Mouse (Mus musculus): ENCODE data around the gene Nkd2. TPM values are rescaled to one million over a fixed set of nuclear protein-coding genes. Genes with fewer than 3 reads are reported as not detected.

The Nkd2 gene
- polyA plus RNA-seq, 1 experiment from 2014 or later = 7.6 TPM

DNA sequence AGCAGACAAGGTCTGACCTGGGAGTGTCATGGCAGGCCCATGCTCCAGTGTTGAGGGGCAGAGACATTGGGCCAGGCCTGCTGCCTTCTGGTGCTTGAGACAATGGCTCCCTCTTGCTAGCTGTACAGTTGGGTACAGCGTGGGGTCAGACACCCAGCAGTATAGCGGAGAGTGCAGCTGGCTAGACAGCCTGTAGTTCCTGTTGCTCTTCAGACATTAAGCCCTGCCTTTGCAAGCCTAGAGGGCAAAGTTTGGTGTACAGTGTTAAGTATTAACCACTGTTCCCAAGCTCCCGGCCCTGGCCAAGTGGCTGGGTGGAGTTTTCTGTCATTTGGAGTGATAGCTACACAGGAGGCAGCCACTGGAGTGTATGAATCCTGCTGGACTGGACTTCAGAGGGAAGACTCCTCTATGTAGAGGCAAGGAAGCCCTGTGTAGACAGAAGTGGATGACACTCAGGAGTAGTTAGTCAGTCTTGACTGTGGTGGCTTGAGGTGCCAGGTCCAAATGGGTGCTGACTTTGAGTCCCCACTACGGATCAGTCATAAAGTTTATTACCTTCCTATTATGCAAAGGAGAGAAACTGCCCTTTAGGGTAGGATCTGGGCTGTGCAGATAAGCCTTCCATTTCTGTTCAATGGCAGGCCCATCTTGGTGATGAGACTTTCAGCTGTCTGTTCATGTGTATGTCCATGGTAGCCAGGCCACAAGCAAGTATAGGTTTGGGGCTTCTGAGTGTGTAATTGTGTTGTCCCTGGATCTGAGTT, 77.3 kb downstream of the Nkd2 start:
- H3K9ac ChIP-seq (replicated peaks) = no peak overlapping the region
- no peak overlapping the region for H3K27ac ChIP-seq
- H3K36me3 ChIP-seq = no peaks in the 10 kb centered on the region
- H3K4me3 ChIP-seq (replicated peaks) = no peak overlapping the region
- no peaks in the 10 kb centered on the region for H3K27me3 ChIP-seq
- WGBS = 77% methylated on average over 4 of the region's 4 CpGs
- no peak overlapping the region for H3K4me2 ChIP-seq (replicated peaks)
- ATAC-seq = no peak
- no peaks in the 10 kb centered on the region for H3K9me3 ChIP-seq
- H3K4me1 ChIP-seq (replicated peaks) = peaks cover 29% of the 10 kb centered on the region

Other genes starting within 250 kb of the Nkd2 start
- gene Clptm1l, start 243.6 kb downstream of the Nkd2 start, polyA plus RNA-seq (2015; fragmentation: Nextera tagmentation; extraction: Ambion mirVana) = 111 and 130 TPM in 2 replicates
- 5.8 and 7.1 TPM in 2 replicates for gene Tert, start 220.7 kb downstream of the Nkd2 start, polyA plus RNA-seq (2015; fragmentation: Nextera tagmentation; extraction: Ambion mirVana)
- not detected in 2 replicates for gene Slc6a18, start 169.6 kb downstream of the Nkd2 start, polyA plus RNA-seq (2015; fragmentation: Nextera tagmentation; extraction: Ambion mirVana)
- 0.06 and 0.09 TPM in 2 replicates for gene Slc6a19, start 142.8 kb downstream of the Nkd2 start, polyA plus RNA-seq (2015; fragmentation: Nextera tagmentation; extraction: Ambion mirVana)
- 16.0 and 18.5 TPM in 2 replicates for gene Slc12a7, start 114.5 kb downstream of the Nkd2 start, polyA plus RNA-seq (2015; fragmentation: Nextera tagmentation; extraction: Ambion mirVana)
- gene Trip13, start 90.2 kb upstream of the Nkd2 start, polyA plus RNA-seq (2015; fragmentation: Nextera tagmentation; extraction: Ambion mirVana) = 17.4 and 19.7 TPM in 2 replicates
- 96.4 and 101 TPM in 2 replicates for gene Brd9, start 90.2 kb upstream of the Nkd2 start, polyA plus RNA-seq (2015; fragmentation: Nextera tagmentation; extraction: Ambion mirVana)
- gene Zdhhc11, start 116.2 kb upstream of the Nkd2 start, polyA plus RNA-seq (2015; fragmentation: Nextera tagmentation; extraction: Ambion mirVana) = not detected in 2 replicates
- gene Tppp, start 161.8 kb upstream of the Nkd2 start, polyA plus RNA-seq (2015; fragmentation: Nextera tagmentation; extraction: Ambion mirVana) = 6.4 and 6.7 TPM in 2 replicates
- gene Cep72, start 214.7 kb upstream of the Nkd2 start, polyA plus RNA-seq (2015; fragmentation: Nextera tagmentation; extraction: Ambion mirVana) = 13.0 and 14.1 TPM in 2 replicates